Comparison of ENCODE assay signal across 8 mouse cellular contexts in genomic region chrX:21089867-21090239, GRCm38 (mm10). TPM values are rescaled to one million over a fixed set of nuclear protein-coding genes. Genes with fewer than 3 reads are reported as not detected.
A peak's percentile ranks its signal among the peaks of the same experiment; 100 is the strongest.
DNase-seq lines count a peak whose midpoint lies in the region; ATAC-seq lines count a peak whose summit lies in the region.

No protein-coding gene starts in this region.

- H3K9ac ChIP-seq in kidney, embryonic 15.5 days, result no peak overlapping the region
- H3K9ac ChIP-seq in embryonic facial prominence, embryonic 11.5 days (replicated peaks; ENCODE audit: low read length), result no peak overlapping the region
- H3K9ac ChIP-seq in hindbrain, embryonic 12.5 days, result peak overlapping the region; percentile 47; the same call in 1 of the 2 replicates
- H3K9ac ChIP-seq in midbrain, embryonic 12.5 days (replicated peaks), result no peak overlapping the region

- H3K4me2 ChIP-seq in kidney, embryonic 15.5 days, result peak overlapping the region; percentile 59
- H3K4me2 ChIP-seq in embryonic facial prominence, embryonic 11.5 days (ENCODE audit: low read depth, low read length), result peak overlapping the region; percentile 20; the same call in 1 of the 2 replicates
- H3K4me2 ChIP-seq in hindbrain, embryonic 12.5 days (replicated peaks), result peak overlapping the region; percentile 46
- peak overlapping the region; percentile 48 for H3K4me2 ChIP-seq in midbrain, embryonic 12.5 days (replicated peaks)

- H3K4me1 ChIP-seq in kidney, embryonic 15.5 days, result no peaks in the 10 kb centered on the region; the same call in 1 of the 2 replicates
- H3K4me1 ChIP-seq in embryonic facial prominence, embryonic 11.5 days (ENCODE audit: control insufficient read depth, insufficient read depth, low read length), result no peaks in the 10 kb centered on the region
- no peaks in the 10 kb centered on the region for H3K4me1 ChIP-seq in hindbrain, embryonic 12.5 days
- no peaks in the 10 kb centered on the region for H3K4me1 ChIP-seq in midbrain, embryonic 12.5 days

- peak overlapping the region; percentile 48 for H3K4me3 ChIP-seq in kidney, embryonic 15.5 days (replicated peaks)
- no peak overlapping the region for H3K4me3 ChIP-seq in embryonic facial prominence, embryonic 11.5 days (ENCODE audit: low read depth, low read length)
- H3K4me3 ChIP-seq in hindbrain, embryonic 12.5 days, result peak overlapping the region; percentile 38
- H3K4me3 ChIP-seq in midbrain, embryonic 12.5 days, result peak overlapping the region; percentile 47

- ATAC-seq in kidney, embryonic 15.5 days (replicated peaks; ENCODE audit: low FRiP score), result no peak
- ATAC-seq in embryonic facial prominence, embryonic 11.5 days (replicated peaks; ENCODE audit: insufficient number of reproducible peaks, low FRiP score, low TSS enrichment, low read depth), result peak; percentile 48; the same call in 1 of the 2 replicates
- peak; percentile 49; the same call in 1 of the 2 replicates for ATAC-seq in hindbrain, embryonic 12.5 days (ENCODE audit: low FRiP score)
- no peak; the same call in none of the 2 replicates for ATAC-seq in midbrain, embryonic 12.5 days (ENCODE audit: low FRiP score, low read depth)

- H3K9me3 ChIP-seq in kidney, embryonic 15.5 days (replicated peaks), result no peaks in the 10 kb centered on the region
- H3K9me3 ChIP-seq in embryonic facial prominence, embryonic 11.5 days (replicated peaks; ENCODE audit: control insufficient read depth, low read length), result no peaks in the 10 kb centered on the region
- H3K9me3 ChIP-seq in hindbrain, embryonic 12.5 days (replicated peaks), result no peaks in the 10 kb centered on the region
- H3K9me3 ChIP-seq in midbrain, embryonic 12.5 days, result no peaks in the 10 kb centered on the region

- intact Hi-C loops in left cerebral cortex, postnatal 4 days (cut with DNase I), result no loop called here

- no peak overlapping the region for H3K27ac ChIP-seq in kidney, embryonic 15.5 days
- H3K27ac ChIP-seq in embryonic facial prominence, embryonic 11.5 days (replicated peaks; ENCODE audit: low read depth, low read length), result no peak overlapping the region
- H3K27ac ChIP-seq in hindbrain, embryonic 12.5 days, result peak overlapping the region; percentile 77
- H3K27ac ChIP-seq in midbrain, embryonic 12.5 days (replicated peaks), result peak overlapping the region; percentile 79; the same call in 1 of the 2 replicates

- no peak for DNase-seq in kidney, postnatal 10 days
- DNase-seq in embryonic facial prominence, embryonic 11.5 days (ENCODE audit: low spot score), result no peak
- no peak for DNase-seq in left cerebral cortex, postnatal 4 days
- DNase-seq in urinary bladder, postnatal 10 days (ENCODE audit: low spot score), result no peak
- DNase-seq in left cerebral cortex, adult 18-20 months (ENCODE audit: low spot score in 2 of 2), result no peak

- no peaks in the 10 kb centered on the region for H3K27me3 ChIP-seq in kidney, embryonic 15.5 days
- no peaks in the 10 kb centered on the region for H3K27me3 ChIP-seq in embryonic facial prominence, embryonic 11.5 days (ENCODE audit: control insufficient read depth, insufficient read depth, low read length)
- H3K27me3 ChIP-seq in hindbrain, embryonic 12.5 days, result no peaks in the 10 kb centered on the region
- no peaks in the 10 kb centered on the region for H3K27me3 ChIP-seq in midbrain, embryonic 12.5 days

- 45% methylated on average over 7 of the region's 7 CpGs for WGBS in kidney, embryonic 15.5 days
- 52% methylated on average over 7 of the region's 7 CpGs for WGBS in embryonic facial prominence, embryonic 11.5 days
- 50% methylated on average over 7 of the region's 7 CpGs for WGBS in hindbrain, embryonic 12.5 days
- WGBS in midbrain, embryonic 12.5 days, result 58% methylated on average over 7 of the region's 7 CpGs

- no peaks in the 10 kb centered on the region for H3K36me3 ChIP-seq in kidney, embryonic 15.5 days
- no peaks in the 10 kb centered on the region for H3K36me3 ChIP-seq in embryonic facial prominence, embryonic 11.5 days (replicated peaks; ENCODE audit: control insufficient read depth, insufficient read depth, low read depth, low read length)
- no peaks in the 10 kb centered on the region for H3K36me3 ChIP-seq in hindbrain, embryonic 12.5 days
- no peaks in the 10 kb centered on the region for H3K36me3 ChIP-seq in midbrain, embryonic 12.5 days

RNA-seq across cellular contexts. Expression of gene Zfp300, which starts 0.5 kb away (rescaled TPM):
- polyA plus RNA-seq in kidney, embryonic 15.5 days (2015; fragmentation: Nextera tagmentation; extraction: Ambion mirVana), result 1.2 and 1.9 TPM in 2 replicates
- 3.2 and 3.3 TPM in 2 replicates for polyA plus RNA-seq in embryonic facial prominence, embryonic 11.5 days (2014; fragmentation: Nextera tagmentation; extraction: Ambion mirVana)
- 3.2 and 4.1 TPM in 2 replicates for polyA plus RNA-seq in hindbrain, embryonic 12.5 days (2016; fragmentation: Nextera tagmentation; extraction: Ambion mirVana)
- 2.9 and 3.3 TPM in 2 replicates for polyA plus RNA-seq in midbrain, embryonic 12.5 days (2016; fragmentation: Nextera tagmentation; extraction: Ambion mirVana)
- 1 to 10 TPM; 4.0 to 4.1 TPM for total RNA-seq in left cerebral cortex, postnatal 4 days (2021)
- 1 to 10 TPM; 3.2 to 4.8 TPM for total RNA-seq in left cerebral cortex, adult 18-20 months (2021)

RNA-seq across cellular contexts. Expression of gene Spaca5, which starts 21.6 kb away (rescaled TPM):
- not detected in 2 replicates for polyA plus RNA-seq in kidney, embryonic 15.5 days (2015; fragmentation: Nextera tagmentation; extraction: Ambion mirVana)
- polyA plus RNA-seq in embryonic facial prominence, embryonic 11.5 days (2014; fragmentation: Nextera tagmentation; extraction: Ambion mirVana), result not detected in 2 replicates
- not detected in 2 replicates for polyA plus RNA-seq in hindbrain, embryonic 12.5 days (2016; fragmentation: Nextera tagmentation; extraction: Ambion mirVana)
- not detected in 2 replicates for polyA plus RNA-seq in midbrain, embryonic 12.5 days (2016; fragmentation: Nextera tagmentation; extraction: Ambion mirVana)
- not detected for total RNA-seq in left cerebral cortex, postnatal 4 days (2021)
- total RNA-seq in left cerebral cortex, adult 18-20 months (2021), result not detected

RNA-seq across cellular contexts. Expression of gene Ssxa1, which starts 25.8 kb away (rescaled TPM):
- not detected in 2 replicates for polyA plus RNA-seq in kidney, embryonic 15.5 days (2015; fragmentation: Nextera tagmentation; extraction: Ambion mirVana)
- not detected in 2 replicates for polyA plus RNA-seq in embryonic facial prominence, embryonic 11.5 days (2014; fragmentation: Nextera tagmentation; extraction: Ambion mirVana)
- polyA plus RNA-seq in hindbrain, embryonic 12.5 days (2016; fragmentation: Nextera tagmentation; extraction: Ambion mirVana), result not detected in 2 replicates
- polyA plus RNA-seq in midbrain, embryonic 12.5 days (2016; fragmentation: Nextera tagmentation; extraction: Ambion mirVana), result not detected in 2 replicates
- not detected for total RNA-seq in left cerebral cortex, postnatal 4 days (2021)
- not detected for total RNA-seq in left cerebral cortex, adult 18-20 months (2021)

RNA-seq across cellular contexts. Expression of gene Zfp182, which starts 27.7 kb away (rescaled TPM):
- polyA plus RNA-seq in kidney, embryonic 15.5 days (2015; fragmentation: Nextera tagmentation; extraction: Ambion mirVana), result 4.9 and 6.3 TPM in 2 replicates
- polyA plus RNA-seq in embryonic facial prominence, embryonic 11.5 days (2014; fragmentation: Nextera tagmentation; extraction: Ambion mirVana), result 6.4 and 6.7 TPM in 2 replicates
- polyA plus RNA-seq in hindbrain, embryonic 12.5 days (2016; fragmentation: Nextera tagmentation; extraction: Ambion mirVana), result 9.5 and 10.2 TPM in 2 replicates
- 9.0 and 9.4 TPM in 2 replicates for polyA plus RNA-seq in midbrain, embryonic 12.5 days (2016; fragmentation: Nextera tagmentation; extraction: Ambion mirVana)
- 10 to 100 TPM in 1 of 2 experiments, 1 to 10 TPM in 1; 9.8 to 13.6 TPM for total RNA-seq in left cerebral cortex, postnatal 4 days (2021)
- total RNA-seq in left cerebral cortex, adult 18-20 months (2021), result 1 to 10 TPM; 7.8 to 8.5 TPM

Comparison
In these comparisons a context has a peak if more than half of its experiments do, and no peak if none do; other contexts are left out.
1. ATAC-seq: peak in embryonic facial prominence, embryonic 11.5 days (single experiment) and hindbrain, embryonic 12.5 days (single experiment); none in kidney, embryonic 15.5 days (single experiment) and midbrain, embryonic 12.5 days (single experiment).
2. H3K27ac ChIP-seq: peak in hindbrain, embryonic 12.5 days (single experiment) and midbrain, embryonic 12.5 days (single experiment); none in kidney, embryonic 15.5 days (single experiment) and embryonic facial prominence, embryonic 11.5 days (single experiment).
3. Peak in every context shown above with its lines, with median percentiles within 50 percentile points of each other: H3K4me2 ChIP-seq.